Mouse (Mus musculus) CH12.LX (cell line): ENCODE data around the gene Ptprk. TPM values are rescaled to one million over a fixed set of nuclear protein-coding genes. Genes with fewer than 3 reads are reported as not detected.

Source experiments
- DNase-seq: peaks from one replicate; pipeline ENCODE4 v3.0.0-alpha.2; 2013; ENCODE audit errors: extremely low read depth
- H3K27ac ChIP-seq: 2 replicates; pipeline ENCODE4 v1.5.1; 2012; ENCODE audit warnings: low read depth, mild to moderate bottlenecking, control low read depth, moderate library complexity; ENCODE audit not compliant: insufficient read depth
- H3K27me3 ChIP-seq: replicated peaks from 2 replicates; pipeline ENCODE3; 2012; ENCODE audit warnings: inconsistent platforms
- H3K36me3 ChIP-seq, 2 experiments: replicated peaks in 1 of 2; 2 replicates each; pipeline versions ENCODE3 to v1.6.1; 2012; ENCODE audit warnings: inconsistent platforms in 1 of 2, low read length in 1 of 2, mild to moderate bottlenecking in 1 of 2, mixed read lengths in 1 of 2, moderate library complexity in 1 of 2; ENCODE audit not compliant: control insufficient read depth in 1 of 2, insufficient read depth in 1 of 2
- H3K4me1 ChIP-seq, 2 experiments: 2 replicates each; pipeline ENCODE4 v1.6.1; 2012; ENCODE audit warnings: inconsistent platforms in 1 of 2, moderate library complexity in 1 of 2; ENCODE audit not compliant: insufficient read depth in 2 of 2, control insufficient read depth in 1 of 2
- H3K4me2 ChIP-seq: 2 replicates; pipeline ENCODE4 v1.6.1; 2012; ENCODE audit warnings: low read depth, mild to moderate bottlenecking, control low read depth; ENCODE audit not compliant: poor library complexity, insufficient read depth, severe bottlenecking
- H3K4me3 ChIP-seq, 3 experiments: fragments of 150-350 bp in 1 of 3; sonication (generic) in 1 of 3; replicated peaks in 1 of 3; 2 replicates each; pipeline versions ENCODE3 to v1.5.1; 2011 to 2012; ENCODE audit warnings: low read depth in 2 of 3, low read length in 2 of 3, mild to moderate bottlenecking in 2 of 3, moderate library complexity in 2 of 3, control low read depth in 1 of 3, improper control_type of control experiment in 1 of 3, inconsistent platforms in 1 of 3, mixed read lengths in 1 of 3; ENCODE audit not compliant: poor library complexity in 1 of 3
- H3K79me2 ChIP-seq: replicated peaks from 2 replicates; pipeline ENCODE4 v1.6.1; 2012; ENCODE audit warnings: mild to moderate bottlenecking, moderate library complexity; ENCODE audit not compliant: control insufficient read depth, poor library complexity, insufficient read depth, severe bottlenecking; ENCODE audit errors: extremely low read depth
- H3K9ac ChIP-seq: 2 replicates; pipeline ENCODE4 v1.6.1; 2012; ENCODE audit warnings: low read depth, mild to moderate bottlenecking, control low read depth, moderate library complexity; ENCODE audit not compliant: insufficient read depth
- H3K9me3 ChIP-seq: replicated peaks from 2 replicates; pipeline ENCODE3; 2012; ENCODE audit warnings: low read length, inconsistent platforms, mixed read lengths
- CHD2 ChIP-seq: IDR thresholded peaks from 2 replicates; pipeline ENCODE4 v1.6.1; 2011; ENCODE audit warnings: low read length, improper control_type of control experiment
- E2F4 ChIP-seq: IDR thresholded peaks from 2 replicates; pipeline ENCODE4 v1.6.1; 2011; ENCODE audit warnings: low read depth, low read length, improper control_type of control experiment; ENCODE audit not compliant: insufficient replicate concordance
- EP300 ChIP-seq: IDR thresholded peaks from 2 replicates; pipeline ENCODE4 v1.6.1; 2011; ENCODE audit warnings: low read length, improper control_type of control experiment
- ETS1 ChIP-seq: conservative IDR thresholded peaks from 2 replicates; pipeline ENCODE4 v1.6.1; 2012; ENCODE audit warnings: low read depth, mild to moderate bottlenecking, inconsistent platforms, low read length, improper control_type of control experiment, moderate library complexity
- HCFC1 ChIP-seq: IDR thresholded peaks from 2 replicates; pipeline ENCODE4 v1.6.1; 2012; ENCODE audit warnings: low read depth, mild to moderate bottlenecking, inconsistent platforms, low read length, improper control_type of control experiment
- JUND ChIP-seq: conservative IDR thresholded peaks from 2 replicates; pipeline ENCODE4 v1.6.1; 2011; ENCODE audit warnings: low read depth, low read length, improper control_type of control experiment
- KAT2A ChIP-seq: IDR thresholded peaks from 2 replicates; pipeline ENCODE4 v1.6.1; 2012; ENCODE audit warnings: low read length, improper control_type of control experiment, inconsistent platforms; ENCODE audit not compliant: insufficient replicate concordance
- MAFK ChIP-seq: IDR thresholded peaks from 2 replicates; pipeline ENCODE4 v1.6.1; 2011; ENCODE audit warnings: low read length, improper control_type of control experiment; ENCODE audit not compliant: insufficient replicate concordance
- MAX ChIP-seq: IDR thresholded peaks from 2 replicates; pipeline ENCODE4 v1.6.1; 2011; ENCODE audit warnings: low read length, improper control_type of control experiment
- MXI1 ChIP-seq: IDR thresholded peaks from 2 replicates; pipeline ENCODE4 v1.6.1; 2011; ENCODE audit warnings: mild to moderate bottlenecking, low read depth, low read length, improper control_type of control experiment
- MYC ChIP-seq: IDR thresholded peaks from 2 replicates; pipeline ENCODE4 v1.6.1; 2011; ENCODE audit warnings: low read depth, mild to moderate bottlenecking, improper control_type of control experiment, low read length
- NELFE ChIP-seq: IDR thresholded peaks from 2 replicates; pipeline ENCODE4 v1.6.1; 2011; ENCODE audit warnings: low read depth, low read length, improper control_type of control experiment
- NRF1 ChIP-seq: IDR thresholded peaks from 2 replicates; pipeline ENCODE4 v1.6.1; 2014; ENCODE audit warnings: low read depth, mild to moderate bottlenecking, inconsistent platforms, low read length, improper control_type of control experiment, moderate library complexity
- PAX5 ChIP-seq: IDR thresholded peaks from 2 replicates; pipeline ENCODE4 v1.6.1; 2012; ENCODE audit warnings: low read length, inconsistent platforms, mixed read lengths
- POLR2A ChIP-seq: IDR thresholded peaks from 2 replicates; pipeline ENCODE4 v1.6.1; 2011; ENCODE audit warnings: low read depth, mild to moderate bottlenecking, improper control_type of control experiment, low read length
- POLR2AphosphoS2 ChIP-seq: IDR thresholded peaks from 2 replicates; pipeline ENCODE4 v1.6.1; 2011; ENCODE audit warnings: low read depth, low read length, improper control_type of control experiment
- RAD21 ChIP-seq: IDR thresholded peaks from 2 replicates; pipeline ENCODE4 v1.6.1; 2011; ENCODE audit warnings: low read depth, mild to moderate bottlenecking, low read length, improper control_type of control experiment, moderate library complexity
- RCOR1 ChIP-seq: conservative IDR thresholded peaks from 2 replicates; pipeline ENCODE4 v1.6.1; 2012; ENCODE audit warnings: low read depth, mild to moderate bottlenecking, inconsistent platforms, low read length, improper control_type of control experiment
- SIN3A ChIP-seq: IDR thresholded peaks from 2 replicates; pipeline ENCODE4 v1.6.1; 2012; ENCODE audit warnings: low read length, improper control_type of control experiment, inconsistent platforms
- SMC3 ChIP-seq: IDR thresholded peaks from 2 replicates; pipeline ENCODE4 v1.6.1; 2011; ENCODE audit warnings: low read depth, low read length, improper control_type of control experiment
- UBTF ChIP-seq: IDR thresholded peaks from 2 replicates; pipeline ENCODE4 v1.6.1; 2012; ENCODE audit warnings: low read depth, mild to moderate bottlenecking, inconsistent platforms, low read length, improper control_type of control experiment, moderate library complexity
- USF1 ChIP-seq: IDR thresholded peaks from 2 replicates; pipeline ENCODE4 v1.6.1; 2014; ENCODE audit warnings: low read depth, mild to moderate bottlenecking, inconsistent platforms, low read length, improper control_type of control experiment
- ZC3H11A ChIP-seq: IDR thresholded peaks from 2 replicates; pipeline ENCODE4 v1.6.1; 2012; ENCODE audit warnings: low read depth, mild to moderate bottlenecking, inconsistent platforms, low read length, improper control_type of control experiment
- ZKSCAN1 ChIP-seq: IDR thresholded peaks from 2 replicates; pipeline ENCODE4 v1.6.1; 2012; ENCODE audit warnings: low read depth, inconsistent platforms, low read length, improper control_type of control experiment, borderline replicate concordance
- ZNF384 ChIP-seq: IDR thresholded peaks from 2 replicates; pipeline ENCODE4 v1.6.1; 2012; ENCODE audit warnings: low read depth, low read length, improper control_type of control experiment, inconsistent platforms
- dilution Hi-C: fragments of 300-500 bp; cut with MboI; formaldehyde crosslinking; loops from 2 replicates; pipeline ENCODE4 v1.14.3; 2020; ENCODE audit warnings: low sequenced_read_pairs; ENCODE audit not compliant: extremely low pct_unique_long_range_greater_than_20kb, extremely low pct_ligation_motif_present
- in situ Hi-C: fragments of 300-500 bp; cut with MboI; formaldehyde crosslinking; loops from 3 replicates; pipeline ENCODE4 v1.14.3; 2019; ENCODE audit warnings: low sequenced_read_pairs, low pct_ligation_motif_present, low pct_unique_long_range_greater_than_20kb, mixed read lengths
- polyA plus RNA-seq: library from polyadenylated mRNA; unstranded; fragments of >175 nt; gene quantifications from 2 replicates; pipeline ENCODE4 v1.2.1, GENCODE M21; 2012; ENCODE audit warnings: low read depth; ENCODE audit not compliant: insufficient read length
- total RNA-seq, 2 experiments: library from RNA; depleted of rRNA; stranded (reverse); fragments of 300-350 nt in 1 of 2; fragments of >200 nt in 1 of 2; gene quantifications; 2 replicates each; pipeline ENCODE4 v1.2.3; 2012 to 2014

Gene Ptprk
- total and polyA plus RNA-seq, 3 experiments: not detected

- no peak overlapping the region for H3K9ac ChIP-seq
- H3K27me3 ChIP-seq: no peaks in the 10 kb centered on the region
- no peak overlapping the region for H3K4me3 ChIP-seq
- in situ Hi-C loops (no loop called here), dilution Hi-C loops (no loop called here)
- no peak overlapping the region for H3K4me2 ChIP-seq
- H3K4me1 ChIP-seq: no peaks in the 10 kb centered on the region
- DNase-seq: no peak
- no peak overlapping the region for H3K27ac ChIP-seq
- peaks cover 5% of the 10 kb centered on the region for H3K9me3 ChIP-seq
- no peaks in the 10 kb centered on the region for H3K79me2 ChIP-seq
- no peaks in the 10 kb centered on the region for H3K36me3 ChIP-seq
- no peak for TF ChIP-seq RAD21
- no peak for TF ChIP-seq ZNF384
- no peak for TF ChIP-seq ZC3H11A
- TF ChIP-seq MXI1: no peak
- TF ChIP-seq MAX: no peak
- no peak for TF ChIP-seq NRF1
- TF ChIP-seq E2F4: no peak
- no peak for TF ChIP-seq POLR2A
- TF ChIP-seq KAT2A: no peak
- no peak for TF ChIP-seq NELFE
- no peak for TF ChIP-seq CHD2
- no peak for TF ChIP-seq JUND
Observed at GRCm38 (mm10) chr10:28304292-28304875, 229.8 kb downstream of the Ptprk start.

GRCm38 (mm10) chr10:28306451-28307086, 231.9 kb downstream of the Ptprk start:
- H3K4me2 ChIP-seq: no peak overlapping the region
- TF ChIP-seq USF1 (no peak), MYC (no peak), KAT2A (no peak), SMC3 (no peak), PAX5 (no peak), MXI1 (no peak), POLR2AphosphoS2 (no peak), UBTF (no peak), MAFK (no peak), RCOR1 (no peak), ZKSCAN1 (no peak), HCFC1 (no peak), SIN3A (no peak), ETS1 (no peak), JUND (no peak), POLR2A (no peak), EP300 (no peak)
- H3K9me3 ChIP-seq: peaks cover 4% of the 10 kb centered on the region
- in situ Hi-C loops: no loop called here
- no peaks in the 10 kb centered on the region for H3K36me3 ChIP-seq
- no peaks in the 10 kb centered on the region for H3K27me3 ChIP-seq
- H3K27ac ChIP-seq: no peak overlapping the region
- no peak overlapping the region for H3K9ac ChIP-seq
- dilution Hi-C loops: no loop called here
- no peak overlapping the region for H3K4me3 ChIP-seq
- DNase-seq: no peak
- no peaks in the 10 kb centered on the region for H3K4me1 ChIP-seq
- H3K79me2 ChIP-seq: no peaks in the 10 kb centered on the region
